Mouse (Mus musculus) kidney, postnatal 36 days (tissue): Measurements from ENCODE around the gene Gm45713.

Experiments
- DNase-seq, 2 experiments: peaks; one replicate each; pipeline ENCODE4 v3.0.0; 2021 to 2022; ENCODE audit warnings: mixed read lengths in 2 of 2

Gene Gm45713

DNA sequence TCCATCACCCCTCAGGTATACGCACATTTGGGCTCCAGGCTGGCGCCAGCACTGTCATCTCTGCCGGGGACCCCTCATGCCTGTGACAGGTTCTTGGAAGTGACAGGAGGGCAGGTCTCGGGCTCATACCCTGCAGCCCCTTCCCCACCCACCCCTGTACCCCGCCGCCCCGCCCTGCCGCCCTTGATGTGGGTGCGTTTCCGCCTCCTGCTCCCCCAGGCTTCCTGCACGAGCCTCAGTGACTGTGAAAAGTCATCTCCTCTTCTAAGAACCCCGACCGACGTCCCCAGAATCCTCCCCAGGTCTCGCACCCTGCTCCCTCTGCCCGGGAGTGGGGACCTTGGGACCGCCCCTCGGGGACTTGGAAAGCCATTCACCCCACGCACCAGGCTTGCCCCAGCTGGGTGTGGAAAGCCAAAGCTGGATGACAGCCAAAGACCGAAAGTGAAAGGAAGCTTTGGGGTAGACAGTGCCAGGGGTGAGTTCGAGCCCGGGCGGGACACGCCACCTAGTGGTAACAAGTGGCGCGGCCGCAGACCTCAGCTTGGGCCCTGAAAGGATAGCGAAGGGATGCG lies at the start of gene Gm45713, which contains the start of gene Flt3l:
Gm45713 (minus strand) TSS at position 239 of the 575 bp plus-strand sequence.
Flt3l (minus strand) TSS at position 440 of the 575 bp plus-strand sequence.
- peak; percentile 93 to 95 for DNase-seq

DNA sequence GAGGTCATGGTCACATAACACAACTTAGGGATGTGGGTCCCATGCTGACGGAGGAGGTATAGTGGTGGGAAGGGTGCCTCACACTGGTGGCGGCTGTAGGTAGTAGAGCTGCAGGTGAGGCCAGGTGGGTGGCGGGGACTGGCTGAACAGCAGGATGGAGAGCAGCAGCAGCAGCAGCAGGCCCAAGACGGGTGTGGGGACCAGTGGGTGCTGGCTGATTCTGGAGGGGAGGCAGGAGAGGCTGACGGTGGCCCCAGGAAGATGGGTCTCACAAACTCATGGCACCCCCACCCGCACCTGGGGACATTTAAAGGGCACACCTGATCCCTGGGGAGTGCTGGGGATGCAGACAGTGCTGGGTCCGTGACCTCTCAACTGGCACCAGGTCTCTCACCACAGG lies 47.6 kb upstream of the Gm45713 start:
- no peak for DNase-seq

DNA sequence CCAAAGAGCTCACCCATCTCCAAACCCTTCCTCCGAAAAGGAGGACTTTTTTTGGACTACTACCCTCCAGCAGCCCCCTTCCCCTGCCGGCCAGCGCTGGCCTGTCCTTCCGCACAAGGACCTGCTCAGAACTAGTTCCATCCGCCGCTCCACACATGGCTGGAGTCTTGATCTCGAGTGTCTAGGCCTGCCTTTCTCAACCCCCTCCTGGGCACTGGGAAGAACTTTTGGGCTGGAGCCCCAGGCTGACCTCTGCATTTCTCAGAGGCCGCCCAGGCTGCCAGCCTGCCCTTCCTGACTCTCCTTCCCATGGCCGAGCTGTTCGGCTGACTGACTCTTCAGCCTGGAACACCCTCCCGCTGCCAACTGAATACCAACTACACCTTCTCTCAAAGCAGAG lies 46.6 kb upstream of the Gm45713 start:
- peak; percentile 40 to 41 for DNase-seq

DNA sequence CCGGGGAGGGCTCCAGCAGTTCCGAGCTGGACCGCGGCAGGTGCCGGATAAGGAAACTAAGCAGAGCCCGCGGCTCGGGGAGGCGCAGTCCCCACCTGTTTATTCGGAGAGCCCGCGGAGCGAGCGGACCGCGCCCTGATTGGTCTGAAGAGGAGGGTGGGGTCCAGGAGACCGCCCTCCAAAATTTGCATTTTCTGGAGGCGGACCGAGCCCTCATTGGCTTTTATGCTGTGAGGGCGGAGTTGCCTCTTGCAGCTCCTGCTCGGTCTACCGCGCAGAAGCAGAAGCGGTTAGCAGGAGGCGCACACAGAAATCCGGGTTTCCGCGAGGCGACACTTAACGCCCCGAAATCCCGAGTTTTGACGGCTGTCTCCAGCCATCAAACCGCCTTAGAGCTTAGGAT lies 46.2 kb upstream of the Gm45713 start:
- peak; percentile 92 to 94 for DNase-seq

DNA sequence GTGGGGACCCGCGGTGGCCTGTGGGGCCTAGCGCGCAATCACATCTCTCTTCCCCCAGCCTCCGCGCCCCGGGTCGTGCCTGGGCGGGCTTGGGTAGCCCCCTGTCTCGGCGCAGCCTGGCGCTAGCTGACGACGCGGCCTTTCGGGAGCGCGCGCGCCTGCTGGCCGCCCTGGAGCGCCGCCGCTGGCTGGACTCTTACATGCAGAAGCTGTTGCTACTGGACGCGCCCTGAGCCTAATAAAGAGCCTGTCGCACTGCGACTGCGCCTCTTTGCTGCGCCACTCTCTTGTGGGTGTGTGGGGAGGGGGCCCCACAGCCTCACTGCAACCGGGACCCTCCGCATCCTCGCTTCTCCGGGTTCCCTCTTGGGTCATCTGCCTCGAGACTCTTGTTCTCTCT lies 45.5 kb upstream of the Gm45713 start:
- DNase-seq = peak in 1 of 2 experiments; percentile 38

DNA sequence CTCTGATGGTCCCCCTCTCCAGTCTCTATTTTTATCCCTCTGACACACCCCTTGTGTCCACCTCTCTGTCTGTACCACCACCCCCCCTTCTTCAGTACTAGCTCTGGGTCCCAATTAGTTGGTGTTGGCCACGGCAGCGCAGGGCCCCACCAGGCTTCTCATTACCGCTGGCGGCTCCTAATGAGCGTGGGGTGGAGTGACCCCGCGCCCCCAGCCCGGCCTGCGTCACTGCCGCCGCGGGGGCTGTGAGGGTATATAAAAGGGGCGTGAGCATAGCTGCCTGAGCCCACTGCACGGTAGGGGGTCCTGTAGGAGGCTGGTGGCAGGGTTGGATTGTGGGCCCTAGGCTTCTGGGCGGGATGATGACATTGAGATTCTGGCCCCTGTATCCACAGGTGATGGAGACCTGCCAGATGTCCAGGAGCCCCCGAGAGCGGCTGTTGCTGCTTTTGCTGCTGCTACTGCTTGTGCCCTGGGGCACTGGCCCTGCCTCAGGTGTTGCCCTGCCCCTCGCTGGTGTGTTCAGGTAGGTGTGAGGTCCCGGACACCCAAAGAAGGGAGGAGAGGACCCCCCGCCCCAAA lies 45.0 kb upstream of the Gm45713 start, which contains the start of gene Pth2:
Pth2 (plus strand) TSS at position 100 of the 582 bp plus-strand sequence.
- no peak for DNase-seq

DNA sequence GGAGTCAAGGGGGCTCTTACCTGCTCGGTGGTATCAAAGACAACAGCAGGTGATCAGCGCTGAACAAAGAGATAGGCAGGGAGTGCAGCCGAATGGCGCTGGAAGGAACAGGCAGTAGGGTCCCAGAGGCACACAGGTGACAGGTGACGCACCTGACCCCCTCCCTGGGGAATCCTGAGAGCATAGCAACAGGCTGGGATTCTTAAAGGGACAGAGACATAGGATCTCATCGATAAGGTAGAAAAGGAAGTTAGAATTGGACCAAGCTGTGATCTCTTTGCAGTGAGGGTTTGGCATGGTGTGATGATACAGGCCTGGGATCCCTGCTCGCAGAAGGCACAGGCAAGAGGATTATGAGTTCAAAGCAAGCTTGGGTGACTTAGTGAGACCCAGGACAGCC lies 43.4 kb upstream of the Gm45713 start, which contains the start of gene Gfy:
Gfy (minus strand) TSS at position 101 of the 400 bp plus-strand sequence.
- no peak for DNase-seq

DNA sequence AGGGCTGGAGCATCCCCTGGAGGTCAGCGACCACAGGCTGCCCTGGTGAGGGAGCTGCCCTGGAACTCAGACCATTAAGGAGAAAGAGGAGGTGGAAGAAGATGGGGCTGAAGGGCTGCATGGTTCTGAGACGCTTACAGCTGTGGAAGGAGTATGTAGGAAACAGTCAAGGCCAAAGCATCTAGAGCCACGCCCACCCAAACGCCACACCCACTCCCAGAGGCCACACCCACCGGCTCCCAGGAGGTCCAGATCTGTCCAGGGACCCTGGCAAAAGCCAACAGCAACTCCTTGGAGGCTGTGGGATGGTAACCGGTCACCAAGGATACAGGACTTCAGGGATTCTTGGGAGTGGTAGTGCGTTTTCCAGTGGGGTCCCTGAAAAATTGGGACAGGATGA lies 42.5 kb upstream of the Gm45713 start:
- no peak for DNase-seq

DNA sequence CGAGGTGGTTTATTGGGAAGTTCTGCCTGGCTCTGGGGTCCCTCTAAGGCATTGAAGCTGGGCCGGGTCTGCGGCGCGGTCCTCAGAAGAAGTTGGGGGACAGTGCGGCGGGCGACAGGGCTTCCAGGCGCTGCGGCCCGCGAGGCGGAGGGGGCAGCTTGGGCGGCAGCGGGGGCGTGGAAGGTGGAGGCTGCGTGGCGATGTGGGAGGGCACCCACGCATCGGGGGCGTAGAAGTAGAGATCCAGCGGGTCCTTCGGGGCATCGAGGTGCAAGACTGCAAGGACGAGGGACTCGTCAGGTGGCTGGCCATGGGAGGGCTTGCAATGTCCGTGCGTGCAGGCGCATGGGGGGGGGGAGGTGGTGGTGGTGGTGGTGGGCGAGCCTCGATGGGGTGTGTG lies 40.3 kb upstream of the Gm45713 start:
- no peak for DNase-seq

DNA sequence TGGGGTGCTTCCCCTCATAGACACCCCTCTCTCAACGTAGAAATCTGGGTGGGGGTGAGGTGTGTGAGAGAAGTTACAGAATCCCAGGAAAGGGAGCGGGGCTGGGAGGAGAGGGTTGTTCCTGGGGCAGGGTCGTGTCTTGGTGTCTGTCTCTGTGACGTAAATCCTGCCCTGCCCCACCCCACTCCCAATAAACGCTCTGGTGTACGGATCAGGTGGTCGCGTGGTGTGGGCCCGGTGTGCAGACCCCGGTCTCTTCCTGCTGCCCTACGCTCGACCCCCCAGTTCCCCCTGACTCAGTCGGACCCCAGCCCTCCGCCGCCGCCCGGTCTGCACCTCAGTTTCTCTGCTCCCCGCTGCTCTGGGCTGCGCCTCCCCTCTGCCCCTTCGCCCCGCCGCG lies 39.9 kb upstream of the Gm45713 start:
- DNase-seq = no peak

DNA sequence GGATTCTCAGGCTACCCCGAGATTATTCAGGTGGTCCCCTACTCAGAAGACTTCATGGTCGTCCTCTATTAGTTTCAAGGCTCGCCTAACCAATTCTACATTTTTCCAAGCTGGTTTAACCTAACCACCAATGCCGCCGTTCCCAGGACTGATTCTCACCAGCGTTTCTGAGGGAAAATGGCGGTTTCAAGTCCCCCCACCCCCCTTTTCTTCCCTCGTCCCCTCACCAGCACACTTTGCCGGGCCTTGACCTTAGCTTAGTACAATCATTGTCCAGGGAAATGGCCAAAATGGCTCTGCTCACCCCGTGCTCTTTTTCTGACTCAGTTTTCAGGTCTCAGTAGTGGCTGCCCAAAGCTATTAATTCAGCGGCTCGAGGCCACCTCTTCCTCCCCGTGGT lies 39.4 kb upstream of the Gm45713 start:
- DNase-seq = no peak

DNA sequence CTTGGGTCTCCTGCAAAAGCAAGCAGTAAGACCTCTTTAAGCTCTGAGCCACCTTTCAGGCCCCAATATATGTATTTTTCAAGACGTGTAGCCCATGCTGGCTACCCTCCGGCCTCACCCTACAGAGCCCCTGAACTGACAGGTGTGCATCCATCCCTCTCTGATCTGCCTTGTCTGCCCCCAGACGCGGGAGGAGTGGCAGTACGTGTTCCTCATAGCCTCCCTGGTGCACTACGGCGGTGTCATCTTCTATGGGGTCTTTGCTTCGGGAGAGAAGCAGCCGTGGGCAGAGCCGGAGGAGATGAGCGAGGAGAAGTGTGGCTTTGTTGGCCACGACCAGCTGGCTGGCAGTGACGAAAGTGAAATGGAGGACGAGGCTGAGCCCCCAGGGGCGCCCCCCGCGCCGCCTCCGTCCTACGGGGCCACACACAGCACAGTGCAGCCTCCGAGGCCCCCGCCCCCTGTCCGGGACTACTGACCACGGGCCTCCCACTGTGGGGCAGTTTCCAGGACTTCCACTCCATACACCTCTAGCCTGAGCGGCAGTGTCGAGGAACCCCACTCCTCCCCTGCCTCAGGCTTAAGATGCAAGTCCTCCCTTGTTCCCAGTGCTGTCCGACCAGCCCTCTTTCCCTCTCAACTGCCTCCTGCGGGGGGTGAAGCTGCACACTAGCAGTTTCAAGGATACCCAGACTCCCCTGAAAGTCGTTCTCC lies 38.7 kb upstream of the Gm45713 start:
- no peak for DNase-seq

DNA sequence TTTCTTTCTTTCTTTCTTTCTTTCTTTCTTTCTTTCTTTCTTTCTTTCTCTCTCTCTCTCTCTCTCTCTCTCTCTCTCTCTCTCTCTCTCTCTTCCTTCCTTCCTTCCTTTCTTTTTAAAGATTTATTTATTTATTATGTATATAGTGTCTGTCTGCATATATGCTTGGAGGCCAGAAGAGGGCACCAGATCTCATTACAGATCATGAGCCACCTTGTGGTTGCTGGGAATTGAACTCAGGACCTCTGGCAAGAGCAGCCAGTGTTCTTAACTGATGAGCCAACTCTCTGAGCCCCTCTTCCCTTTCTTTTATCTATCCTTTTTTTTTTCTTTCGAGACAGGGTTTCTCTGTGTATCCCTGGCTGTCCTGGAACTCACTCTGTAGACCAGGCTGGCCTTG lies 37.7 kb upstream of the Gm45713 start:
- peak in 1 of 2 experiments; percentile 24 for DNase-seq

DNA sequence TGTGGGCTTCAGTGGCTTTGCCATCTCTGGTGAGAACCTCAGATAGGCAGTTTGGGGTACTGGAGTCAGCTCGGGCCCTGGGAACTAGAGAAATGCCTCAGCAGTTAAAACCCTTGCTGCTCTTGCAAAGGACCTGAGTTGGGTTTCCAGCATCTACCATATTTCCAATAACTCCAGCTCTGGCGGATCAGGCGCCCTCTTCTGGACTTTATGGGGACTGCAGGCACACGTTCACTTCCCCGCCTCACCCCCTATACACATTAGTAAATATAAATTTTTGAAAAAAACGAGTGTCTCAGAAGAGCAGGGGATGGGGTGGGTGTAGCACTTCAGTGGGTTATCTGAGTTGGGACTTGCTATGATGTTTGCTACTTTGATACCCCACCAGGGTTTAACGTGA lies 36.9 kb upstream of the Gm45713 start:
- DNase-seq = peak in 1 of 2 experiments; percentile 50

DNA sequence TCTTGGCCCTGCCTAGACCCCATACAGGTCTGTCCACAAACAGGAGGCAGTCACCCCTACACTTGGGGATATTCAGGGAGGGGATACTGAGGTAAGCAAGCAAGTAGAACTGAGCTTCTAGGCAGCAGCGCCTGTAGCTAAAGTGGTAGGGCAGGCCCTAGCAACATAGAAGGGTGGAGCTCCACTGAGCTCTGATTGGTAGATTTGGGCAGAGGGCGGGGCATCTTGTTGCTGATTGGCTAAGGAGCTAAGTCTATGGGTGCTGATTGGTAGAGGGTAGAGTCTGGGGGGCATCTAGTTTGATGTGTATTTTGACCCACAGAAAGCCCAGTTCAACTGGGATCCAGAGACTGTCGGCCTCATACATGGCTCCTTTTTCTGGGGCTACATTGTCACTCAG lies 33.5 kb upstream of the Gm45713 start:
- no peak for DNase-seq

DNA sequence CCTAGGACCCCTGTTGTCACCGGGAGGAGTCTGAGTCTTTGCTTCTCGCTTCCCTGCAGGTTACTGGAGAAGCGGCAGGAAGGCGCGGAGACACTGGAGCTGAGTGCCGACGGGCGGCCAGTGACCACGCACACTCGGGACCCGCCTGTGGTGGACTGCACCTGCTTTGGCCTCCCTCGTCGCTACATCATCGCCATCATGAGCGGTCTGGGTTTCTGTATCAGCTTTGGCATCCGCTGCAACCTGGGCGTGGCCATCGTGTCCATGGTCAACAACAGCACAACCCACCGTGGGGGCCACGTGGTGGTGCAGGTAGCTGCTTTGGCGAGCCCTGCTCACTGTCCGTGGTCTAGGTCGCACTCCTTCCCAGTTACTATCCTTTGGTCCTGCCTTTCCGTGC lies 32.6 kb upstream of the Gm45713 start:
- DNase-seq = no peak

DNA sequence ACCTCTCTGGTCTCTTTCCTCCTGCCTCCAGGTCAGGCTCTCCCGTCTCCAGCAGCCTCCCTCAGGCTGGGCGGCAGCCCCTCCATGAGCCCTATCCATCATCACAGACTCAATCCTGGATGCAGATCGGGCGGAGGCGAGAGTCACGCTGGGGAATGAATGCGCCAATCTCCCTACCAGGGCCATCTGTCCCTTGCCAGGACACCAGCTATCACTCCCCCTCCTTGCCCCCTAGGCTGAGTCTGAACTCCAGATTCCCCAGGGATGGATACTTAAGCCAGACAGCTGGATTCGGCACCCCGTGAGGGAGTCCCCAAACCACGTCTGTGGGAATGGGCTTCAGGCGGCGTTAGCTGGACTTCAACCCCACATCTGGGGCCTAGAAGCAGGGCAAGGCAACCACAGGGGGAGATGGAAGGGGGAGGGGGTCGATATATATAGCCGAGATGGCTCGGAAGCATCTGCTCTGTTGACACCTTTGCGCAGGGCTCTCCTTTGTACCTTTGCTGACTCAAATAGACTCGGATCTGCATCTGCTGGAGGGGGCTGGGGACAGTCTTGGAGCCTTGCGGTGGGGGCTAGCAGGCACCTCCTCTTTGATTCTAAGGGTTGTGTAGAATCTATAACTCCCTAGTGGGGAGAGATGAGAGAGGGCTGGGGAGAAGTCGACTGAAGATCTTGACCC lies 31.9 kb upstream of the Gm45713 start:
- no peak for DNase-seq

DNA sequence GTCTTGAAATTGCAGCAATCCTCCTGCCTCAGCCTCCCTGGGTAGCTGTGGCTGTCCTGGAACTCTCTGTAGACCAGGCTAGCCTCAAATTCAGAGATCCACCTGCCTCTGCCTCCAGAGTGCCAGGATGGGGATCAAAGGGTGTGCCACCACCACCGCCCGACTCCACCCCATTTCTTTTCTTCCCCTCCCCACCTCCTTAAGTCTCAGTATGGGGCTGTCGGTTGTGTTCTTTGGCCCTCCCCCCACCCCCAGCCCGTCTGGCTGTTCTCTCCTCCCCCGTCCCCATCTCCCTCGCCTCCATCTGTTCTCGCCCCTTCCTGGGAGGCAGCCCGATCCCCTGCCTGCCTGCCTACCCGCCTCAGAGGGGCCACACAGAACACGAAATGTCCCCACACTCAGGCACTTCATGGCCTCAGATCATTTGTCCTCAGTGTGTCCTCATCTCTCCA lies 30.9 kb upstream of the Gm45713 start:
- no peak for DNase-seq

DNA sequence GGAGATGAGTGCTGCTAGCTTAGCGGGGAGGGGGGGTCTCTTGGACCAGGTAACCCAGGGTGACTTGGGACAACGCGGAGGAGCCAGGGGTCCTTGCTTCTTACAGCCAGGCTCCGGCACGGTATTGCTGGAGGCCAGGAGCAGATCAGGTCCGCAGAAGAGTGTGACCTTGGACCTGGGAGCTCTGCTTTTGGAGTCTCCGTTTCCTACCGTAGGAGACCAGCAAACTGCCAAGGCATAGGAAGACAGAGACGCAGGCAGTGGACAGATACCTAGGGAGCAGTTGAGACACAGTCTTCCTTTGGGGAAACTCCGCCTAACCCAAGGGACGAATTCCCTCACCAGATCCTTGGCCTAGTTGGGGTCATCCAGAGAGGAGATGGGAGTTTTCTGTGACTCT lies 29.7 kb upstream of the Gm45713 start:
- no peak for DNase-seq

DNA sequence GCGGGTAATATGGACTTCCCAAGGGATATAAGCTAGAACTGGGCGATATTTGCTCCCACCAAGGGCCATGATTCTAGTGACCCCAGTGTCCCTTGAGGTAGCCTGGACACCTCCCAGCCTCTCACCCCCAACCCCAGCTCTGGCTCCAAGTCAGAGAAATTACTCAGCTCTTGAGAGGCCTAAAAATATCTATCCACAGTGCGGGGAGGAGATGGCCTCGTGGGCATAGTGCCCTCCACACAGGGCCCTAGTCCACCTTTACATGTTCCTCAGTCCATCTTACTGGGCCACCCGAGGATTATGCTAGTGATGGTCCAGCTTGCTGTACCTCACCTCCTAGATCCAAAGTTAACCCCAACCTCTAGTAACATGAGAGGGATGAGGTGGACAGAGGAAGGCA lies 28.8 kb upstream of the Gm45713 start:
- no peak for DNase-seq

DNA sequence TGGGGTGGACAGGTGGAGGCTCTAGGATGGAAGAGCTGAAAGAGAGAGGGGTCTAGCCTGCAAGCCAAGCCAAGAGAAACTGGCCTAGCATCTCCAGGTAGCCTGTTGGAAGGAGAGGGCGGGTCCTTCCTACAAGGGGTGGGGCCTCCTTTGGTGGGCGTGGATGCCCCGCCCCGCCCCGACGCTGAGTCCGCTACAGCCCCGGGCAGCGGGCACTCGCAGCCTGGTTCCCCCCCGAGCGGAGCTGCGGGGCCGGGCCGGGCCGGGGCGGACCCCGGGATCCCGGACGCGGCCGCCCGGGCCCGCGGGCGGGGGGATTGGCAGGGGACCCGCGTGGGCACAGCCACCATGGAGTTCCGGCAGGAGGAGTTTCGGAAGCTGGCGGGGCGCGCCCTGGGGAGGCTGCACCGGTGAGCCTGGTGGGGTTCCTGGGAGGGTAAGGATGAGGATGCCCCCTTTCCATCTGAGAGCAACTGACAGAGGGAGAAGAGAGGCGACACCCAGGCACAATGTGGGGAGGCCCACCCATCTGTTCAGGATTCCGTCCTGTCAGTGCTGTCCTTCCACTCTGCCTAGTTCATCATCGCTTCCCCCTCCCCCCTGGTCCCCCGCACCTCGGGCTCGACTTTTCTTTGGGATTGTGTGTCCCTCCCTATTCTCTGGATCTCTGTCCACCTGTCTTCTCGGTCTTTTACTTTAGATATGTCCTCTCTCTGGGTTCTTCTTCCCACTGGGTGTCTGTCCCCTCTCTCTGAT lies 27.9 kb upstream of the Gm45713 start, which contains the start of gene Slc17a7:
Slc17a7 (plus strand) TSS at position 215 of the 756 bp plus-strand sequence.
- peak; percentile 34 to 71 for DNase-seq

DNA sequence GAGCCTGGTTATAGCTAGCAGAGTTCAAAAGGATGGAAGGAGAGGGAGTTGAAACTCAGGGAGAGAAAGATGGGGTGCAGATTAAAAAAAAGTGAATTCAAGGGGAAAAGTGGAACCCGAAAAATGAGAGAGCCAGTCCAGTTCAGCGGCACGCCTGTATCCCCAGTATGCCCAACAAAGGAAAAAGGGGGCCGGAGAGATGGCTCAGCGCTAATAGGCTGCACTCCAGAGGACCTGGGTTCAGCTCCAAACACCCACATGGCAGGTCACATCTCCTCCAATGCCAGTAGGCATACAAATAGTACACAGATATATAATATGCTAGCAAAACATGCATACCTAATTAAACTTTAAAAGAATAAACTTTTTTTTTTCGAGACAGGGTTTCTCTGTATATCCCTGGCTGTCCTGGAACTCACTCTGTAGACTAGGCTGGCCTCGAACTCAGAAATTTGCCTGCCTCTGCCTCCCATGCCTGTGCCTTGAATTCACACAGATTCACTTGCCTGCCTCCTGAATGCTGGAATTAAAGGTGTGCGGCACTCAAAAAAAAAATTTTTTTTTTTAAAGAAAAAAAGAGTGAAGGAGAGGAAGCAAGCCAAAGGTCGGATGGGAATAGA lies 27.1 kb upstream of the Gm45713 start:
- no peak for DNase-seq
